Mouse (Mus musculus): Measurements from ENCODE around the gene Zkscan16.
A peak's percentile ranks its signal among the peaks of the same experiment; 100 is the strongest.

Zkscan16 gene

DNA sequence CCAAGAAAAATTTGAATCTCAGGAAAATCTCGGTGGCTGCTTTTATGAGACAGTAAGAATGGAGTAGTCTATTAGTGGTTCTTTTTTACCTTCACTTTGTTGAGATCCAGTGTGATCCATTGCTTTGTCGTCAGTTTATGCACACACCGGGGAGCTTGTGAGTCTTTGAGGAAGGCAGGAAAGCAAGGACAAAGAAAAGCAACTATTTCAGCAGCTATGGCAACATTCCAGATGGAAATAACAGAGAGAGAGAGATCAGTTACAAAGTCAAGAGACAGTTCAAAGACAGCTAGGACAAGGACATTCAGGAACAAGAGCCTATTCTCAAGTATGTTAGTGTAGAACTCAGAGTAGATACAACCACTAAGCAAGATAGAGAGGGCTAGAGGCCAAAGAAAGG is 7.6 kb upstream of the Zkscan16 start:
- no peak for DNase-seq (ENCODE audit: low read depth, low spot score)

DNA sequence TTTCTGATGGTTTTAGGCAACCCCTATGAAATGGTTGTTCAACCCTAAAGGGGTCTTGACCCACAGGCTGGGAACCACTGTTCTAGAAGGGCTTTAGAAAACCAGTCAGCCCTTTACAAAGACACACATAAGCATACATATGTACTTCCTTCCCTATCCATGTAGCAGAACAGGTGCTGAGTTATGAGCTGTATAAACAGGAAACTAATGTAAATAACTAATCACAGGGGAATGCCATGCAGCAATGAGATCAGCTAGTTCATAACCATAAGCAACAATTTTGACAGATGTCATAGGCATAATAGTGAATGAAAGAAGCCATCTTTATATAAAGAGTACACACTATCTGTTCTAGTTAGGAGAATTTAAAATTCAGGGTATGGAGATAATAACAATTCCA is 1.8 kb upstream of the Zkscan16 start:
- no peak for DNase-seq (ENCODE audit: low read depth, low spot score)

GRCm38 (mm10) chr4:58942942-58943341 is 486 bp upstream of the Zkscan16 start:
- DNase-seq (ENCODE audit: low read depth, low spot score) = no peak

DNA sequence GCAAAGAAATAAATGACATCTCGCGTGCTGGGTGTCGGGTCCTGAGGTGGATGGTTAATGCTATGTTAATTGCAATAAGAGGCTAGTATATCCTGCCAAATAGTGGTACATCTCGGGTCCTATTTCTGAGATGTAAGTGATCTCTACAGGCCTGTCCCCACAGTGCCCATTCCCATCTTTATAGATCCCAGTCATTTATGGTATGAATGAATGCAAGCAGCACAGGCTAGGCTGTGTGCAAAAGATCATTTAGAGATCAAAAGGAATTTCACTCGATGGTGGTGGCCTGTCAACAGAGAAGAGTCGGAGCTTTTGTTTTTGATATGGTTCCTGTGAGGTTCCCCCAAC is 752 bp downstream of the Zkscan16 start:
- DNase-seq (ENCODE audit: low read depth, low spot score) = no peak

GRCm38 (mm10) chr4:58944695-58945094 is 1.3 kb downstream of the Zkscan16 start:
- DNase-seq (ENCODE audit: low read depth, low spot score) = no peak

- no peak for DNase-seq (ENCODE audit: low read depth, low spot score)
Observed at GRCm38 (mm10) chr4:58948391-58948790, 5.0 kb downstream of the Zkscan16 start.

GRCm38 (mm10) chr4:58952630-58953029 is 9.2 kb downstream of the Zkscan16 start:
- no peak for DNase-seq (ENCODE audit: low read depth, low spot score)

- DNase-seq (ENCODE audit: low read depth, low spot score) = no peak
Observed at GRCm38 (mm10) chr4:58961719-58962118, 18.3 kb downstream of the Zkscan16 start.

GRCm38 (mm10) chr4:58963271-58963670 is 19.8 kb downstream of the Zkscan16 start:
- DNase-seq (ENCODE audit: low read depth, low spot score) = no peak

DNA sequence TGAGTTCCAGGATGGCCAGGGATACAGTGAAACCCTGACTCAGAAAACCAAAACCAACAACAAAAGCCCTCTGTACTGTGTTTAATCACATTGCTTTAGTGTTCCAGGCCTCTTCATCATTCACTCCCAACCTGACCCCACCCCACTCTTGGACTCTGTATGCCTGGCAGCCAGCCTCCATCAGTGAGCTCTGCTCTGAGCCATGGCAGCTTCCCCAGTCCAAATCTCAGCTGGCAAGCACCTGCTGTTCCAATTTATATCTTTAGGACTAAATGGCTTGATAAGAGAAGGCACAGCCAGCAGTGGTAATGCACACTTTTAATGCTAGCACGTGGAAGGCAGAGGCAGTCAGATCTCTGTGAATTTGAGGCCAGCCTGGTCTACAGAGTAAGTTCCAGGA is 21.7 kb downstream of the Zkscan16 start:
- no peak for DNase-seq (ENCODE audit: low read depth, low spot score)

- no peak for DNase-seq (ENCODE audit: low read depth, low spot score)
Observed at GRCm38 (mm10) chr4:58970678-58971077, 27.2 kb downstream of the Zkscan16 start.

DNA sequence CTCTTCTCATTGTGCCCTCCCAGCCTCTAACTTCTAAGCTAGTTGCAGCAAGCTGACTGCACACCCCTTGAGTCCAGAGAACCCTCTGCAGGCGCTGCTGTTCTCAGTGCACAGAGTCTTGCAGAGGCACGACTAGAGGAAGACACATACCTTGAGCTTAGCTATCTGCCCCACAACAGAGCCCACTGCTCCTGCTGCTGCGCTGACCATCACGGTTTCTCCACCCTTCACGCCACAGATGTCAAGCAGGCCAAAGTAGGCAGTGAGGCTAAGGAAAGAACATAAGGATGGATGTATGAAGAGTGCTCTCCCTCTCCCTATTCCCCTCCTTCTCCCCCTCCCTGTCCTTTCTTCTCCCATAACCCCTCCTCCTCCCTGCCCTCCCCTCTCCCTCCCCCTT is 32.3 kb downstream of the Zkscan16 start:
- no peak for DNase-seq (ENCODE audit: low read depth, low spot score)

DNA sequence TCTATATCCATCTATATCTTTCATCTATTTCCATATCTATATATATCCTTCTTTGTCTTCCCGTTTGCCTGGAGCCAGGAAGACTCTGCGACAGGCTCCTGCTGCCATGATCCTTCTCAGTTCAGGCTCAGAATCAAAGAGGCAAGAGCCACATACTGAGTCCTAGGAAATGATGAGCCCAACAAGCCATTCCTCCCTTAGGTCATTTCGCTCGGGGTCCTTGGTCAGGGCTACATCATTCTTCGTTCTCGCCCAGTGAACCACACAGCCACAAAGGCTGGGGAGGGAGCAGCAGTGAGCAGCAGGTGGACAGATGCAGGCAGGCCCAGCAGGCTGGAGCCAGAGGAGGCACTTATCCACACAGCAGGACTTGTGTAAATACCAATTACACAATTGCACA is 38.0 kb downstream of the Zkscan16 start:
- no peak for DNase-seq (ENCODE audit: low read depth, low spot score)

DNA sequence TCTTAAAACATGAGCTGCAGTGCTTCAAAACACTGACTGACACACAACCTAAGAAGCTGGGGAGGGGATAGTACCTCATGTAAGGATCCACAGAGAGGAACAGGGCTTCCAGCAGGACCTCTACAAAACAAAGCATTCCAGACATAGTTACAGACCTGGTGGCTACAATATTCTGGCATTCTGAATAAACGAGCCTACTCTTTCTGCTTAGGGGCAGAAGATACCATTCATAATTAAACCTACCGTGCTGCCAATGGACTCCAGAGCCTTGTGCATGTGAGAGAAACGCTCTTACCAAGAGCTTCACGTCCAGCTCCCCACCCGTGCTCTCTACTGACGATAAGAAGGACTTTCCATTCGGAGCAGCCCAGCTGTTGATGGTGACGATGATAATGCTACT is 39.4 kb downstream of the Zkscan16 start:
- no peak for DNase-seq (ENCODE audit: low read depth, low spot score)

DNA sequence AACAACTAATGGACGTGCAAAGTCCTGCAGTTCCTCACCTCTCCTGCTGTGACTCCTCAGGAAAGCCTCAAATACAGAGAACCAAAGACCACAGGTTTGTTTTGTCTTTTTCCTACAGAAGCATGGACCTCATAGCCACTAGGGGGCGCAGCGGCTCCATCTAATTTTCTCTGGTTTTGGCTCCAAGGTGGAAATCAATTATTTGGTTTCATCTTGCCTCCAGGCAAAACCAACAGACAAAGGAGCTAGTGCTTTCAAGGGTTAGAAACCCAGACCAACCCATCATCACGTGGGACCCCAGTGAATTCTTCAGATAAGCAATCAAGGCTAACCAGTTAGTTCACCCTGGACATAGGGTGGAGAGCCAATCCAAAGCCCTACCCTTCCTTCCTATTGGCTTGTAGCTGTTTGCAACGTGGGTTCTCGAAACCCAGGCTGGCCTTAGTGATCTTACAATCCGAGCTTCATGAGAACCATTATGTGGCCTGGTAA is 41.8 kb downstream of the Zkscan16 start:
- DNase-seq (ENCODE audit: low read depth, low spot score) = peak; percentile 83

GRCm38 (mm10) chr4:58986540-58987190 is 43.2 kb downstream of the Zkscan16 start, which contains the start of gene Ptgr1:
Gene Ptgr1 (minus strand): TSS chr4:58987119.
- DNase-seq (ENCODE audit: low read depth, low spot score) = peak; percentile 85

- DNase-seq (ENCODE audit: low read depth, low spot score) = no peak
Observed at GRCm38 (mm10) chr4:58989303-58989898, 46.0 kb downstream of the Zkscan16 start.

DNA sequence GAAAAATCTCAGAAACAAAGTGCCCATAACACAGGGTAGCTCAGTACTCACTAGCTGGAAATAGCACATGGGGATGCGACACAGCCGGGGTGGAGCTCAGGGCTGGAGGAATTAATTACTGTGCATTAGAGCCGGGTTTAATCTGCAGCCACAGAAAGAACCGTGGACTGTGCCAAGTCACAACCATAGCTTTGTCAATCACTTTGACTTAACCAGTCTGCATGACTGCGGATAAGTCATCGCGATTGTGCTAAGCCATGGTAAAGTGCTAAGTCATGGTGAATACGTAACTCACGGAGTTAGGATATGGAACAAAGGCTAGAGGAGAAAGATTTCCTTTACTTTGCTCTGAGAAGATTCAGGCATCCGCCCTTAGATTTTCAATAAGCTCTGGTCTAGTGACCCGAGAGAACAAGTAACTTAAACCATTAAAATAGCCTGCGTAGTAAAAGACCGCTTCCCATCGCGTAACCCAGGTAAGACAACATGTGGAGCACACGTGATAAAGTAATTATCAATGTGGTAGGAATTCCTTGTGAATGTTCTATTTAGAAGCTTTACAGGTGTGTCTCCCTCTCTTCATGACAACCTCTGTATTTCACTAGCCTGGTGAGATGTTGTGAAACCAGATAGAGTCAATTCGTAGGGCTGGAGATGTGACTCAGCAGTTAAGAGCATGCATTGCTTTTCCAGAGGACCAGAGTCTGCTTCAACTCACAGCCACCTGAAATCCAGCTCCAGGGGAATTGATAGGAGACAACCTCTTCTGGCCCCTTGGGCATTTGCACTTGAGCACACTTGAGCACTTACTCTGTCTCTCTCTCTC is 47.4 kb downstream of the Zkscan16 start:
- no peak for DNase-seq (ENCODE audit: low read depth, low spot score)

DNA sequence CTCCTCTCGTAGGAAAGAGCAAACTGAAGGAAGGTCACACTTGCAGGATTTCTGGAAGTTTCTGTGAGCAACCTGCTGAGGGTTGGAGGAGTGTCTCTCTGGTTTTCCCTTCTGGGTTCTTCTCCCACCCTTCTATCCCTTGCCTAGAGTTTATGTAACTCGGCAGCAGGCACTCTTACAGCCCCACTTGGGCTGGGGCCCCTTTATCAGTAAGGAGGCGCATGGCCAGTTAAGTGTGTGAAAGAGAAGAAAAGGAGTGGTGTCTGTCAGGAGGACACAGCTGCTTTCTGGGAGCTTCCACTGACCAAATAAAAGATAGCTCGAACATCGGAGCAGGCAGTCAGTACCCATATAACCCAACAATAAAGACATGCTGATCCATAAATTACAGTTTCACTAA is 48.8 kb downstream of the Zkscan16 start:
- DNase-seq (ENCODE audit: low read depth, low spot score) = no peak

- DNase-seq (ENCODE audit: low read depth, low spot score) = no peak
Observed at GRCm38 (mm10) chr4:58994762-58995161, 51.3 kb downstream of the Zkscan16 start, which contains the start of gene Dnajc25. Gene Dnajc25 (plus strand): TSS chr4:58995062.

- DNase-seq (ENCODE audit: low read depth, low spot score) = no peak
Observed at GRCm38 (mm10) chr4:58995251-58995693, 51.8 kb downstream of the Zkscan16 start.

DNA sequence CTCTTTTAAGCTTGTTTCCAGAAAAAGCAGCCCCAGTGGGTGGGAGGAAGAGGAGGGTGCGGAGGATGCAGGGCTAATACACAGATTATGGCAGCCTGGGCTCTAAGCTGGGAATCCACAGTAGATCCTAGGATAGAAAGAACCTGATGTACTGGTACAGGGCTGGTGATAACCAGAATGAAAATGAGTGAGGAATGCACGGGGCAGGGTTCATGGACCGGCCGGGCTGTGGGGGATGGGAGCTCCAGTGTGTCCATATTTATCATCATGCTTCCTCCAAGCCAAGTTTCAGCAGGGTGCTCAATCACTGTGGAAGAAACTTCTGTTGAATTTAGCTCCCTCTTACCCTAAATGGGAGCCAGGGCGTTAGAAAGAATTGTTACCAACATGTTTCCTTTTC is 53.7 kb downstream of the Zkscan16 start:
- DNase-seq (ENCODE audit: low read depth, low spot score) = no peak
